Mouse (Mus musculus) bone marrow macrophage, adult 2 months (primary cell): ENCODE measurements around the gene Ninl.

Experiments
- CTCF ChIP-seq: IDR thresholded peaks from 2 replicates; pipeline ENCODE4 v1.5.1; 2012; ENCODE audit warnings: low read depth, mild to moderate bottlenecking, low read length, moderate library complexity
- POLR2A ChIP-seq: IDR thresholded peaks from 2 replicates; pipeline ENCODE4 v1.6.1; 2012; ENCODE audit warnings: mild to moderate bottlenecking, low read depth, low read length, borderline replicate concordance

- TF ChIP-seq POLR2A: no peak
- TF ChIP-seq CTCF: no peak
Measured at GRCm38 (mm10) chr2:150950056-150950455, 89.1 kb downstream of the Ninl start.
